In genomic region chr5:141240841-141241543, GRCm38 (mm10) we compare ENCODE assay signal across 8 mouse cellular contexts. TPM values are rescaled to one million over a fixed set of nuclear protein-coding genes. Genes with fewer than 3 reads are reported as not detected.
A peak's percentile ranks its signal among the peaks of the same experiment; 100 is the strongest.
DNase-seq lines count a peak whose midpoint lies in the region; ATAC-seq and TF ChIP-seq lines count a peak whose summit lies in the region.

Gene Sdk1, plus strand, starts transcription at chr5:141241490.

- H3K4me1 ChIP-seq in embryonic fibroblast, embryonic 13.5 days (ENCODE audit: control insufficient read depth, insufficient read depth, low read length): peaks cover 8% of the 10 kb centered on the region; the same call in 1 of the 2 replicates
- peaks cover 28% of the 10 kb centered on the region for H3K4me1 ChIP-seq in heart, embryonic 11.5 days (ENCODE audit: control insufficient read depth, insufficient read depth, low read length)
- H3K4me1 ChIP-seq in kidney, embryonic 15.5 days: peaks cover 38% of the 10 kb centered on the region
- peaks cover 43% of the 10 kb centered on the region for H3K4me1 ChIP-seq in limb, embryonic 15.5 days
- H3K4me1 ChIP-seq in midbrain, postnatal 0 days (ENCODE audit: insufficient read depth, low read length): no peaks in the 10 kb centered on the region

- no peaks in the 10 kb centered on the region for H3K9me3 ChIP-seq in heart, embryonic 11.5 days (replicated peaks; ENCODE audit: control insufficient read depth, low read length)
- H3K9me3 ChIP-seq in kidney, embryonic 15.5 days (replicated peaks): no peaks in the 10 kb centered on the region
- no peaks in the 10 kb centered on the region for H3K9me3 ChIP-seq in limb, embryonic 15.5 days
- no peaks in the 10 kb centered on the region for H3K9me3 ChIP-seq in midbrain, postnatal 0 days (ENCODE audit: low read length)

- peak; percentile 64 to 70 for DNase-seq in monocyte, adult 2 months (ENCODE audit: low read depth in 1 of 2, low spot score in 2 of 2)
- peak; percentile 97 for DNase-seq in midbrain, postnatal 0 days (ENCODE audit: low spot score)
- peak; percentile 66 to 81 for DNase-seq in spleen, postnatal 14 days (ENCODE audit: low spot score in 2 of 2)

- peaks cover 12% of the 10 kb centered on the region for H3K27me3 ChIP-seq in heart, embryonic 11.5 days (ENCODE audit: control insufficient read depth, insufficient read depth, low read length)
- peaks cover 61% of the 10 kb centered on the region for H3K27me3 ChIP-seq in kidney, embryonic 15.5 days
- peaks cover 32% of the 10 kb centered on the region for H3K27me3 ChIP-seq in limb, embryonic 15.5 days
- H3K27me3 ChIP-seq in midbrain, postnatal 0 days (ENCODE audit: insufficient read depth, low read length): peaks cover 4% of the 10 kb centered on the region; the same call in 1 of the 2 replicates

- no peak within 1 kb of the TSS for H3K27ac ChIP-seq in embryonic fibroblast, embryonic 13.5 days (ENCODE audit: insufficient read depth, low read length)
- H3K27ac ChIP-seq in heart, embryonic 11.5 days (ENCODE audit: low read depth, low read length): peak within 1 kb of the TSS; percentile 54; the same call in 1 of the 2 replicates
- peak within 1 kb of the TSS; percentile 58 for H3K27ac ChIP-seq in kidney, embryonic 15.5 days
- peak within 1 kb of the TSS; percentile 74 for H3K27ac ChIP-seq in limb, embryonic 15.5 days
- H3K27ac ChIP-seq in midbrain, postnatal 0 days (ENCODE audit: low read depth, low read length): no peak within 1 kb of the TSS

- no peak for ATAC-seq in monocyte, adult 5-6 weeks (replicated peaks; ENCODE audit: insufficient number of reproducible peaks, low FRiP score, low TSS enrichment, poor library complexity, severe bottlenecking)
- peak; percentile 88 for ATAC-seq in heart, embryonic 11.5 days (replicated peaks; ENCODE audit: insufficient number of reproducible peaks, low FRiP score, low TSS enrichment)
- ATAC-seq in kidney, embryonic 15.5 days (replicated peaks; ENCODE audit: low FRiP score): peak; percentile 96
- peak; percentile 93 for ATAC-seq in limb, embryonic 15.5 days (ENCODE audit: insufficient number of reproducible peaks, low FRiP score, low TSS enrichment, low read depth)
- peak; percentile 94 for ATAC-seq in midbrain, postnatal 0 days (ENCODE audit: low FRiP score)

- H3K4me3 ChIP-seq in embryonic fibroblast, embryonic 13.5 days (ENCODE audit: insufficient read depth, low read length): peak within 1 kb of the TSS; percentile 58
- peak within 1 kb of the TSS; percentile 78 for H3K4me3 ChIP-seq in heart, embryonic 11.5 days (ENCODE audit: low read depth, low read length)
- peak within 1 kb of the TSS; percentile 70 for H3K4me3 ChIP-seq in kidney, embryonic 15.5 days (replicated peaks)
- H3K4me3 ChIP-seq in limb, embryonic 15.5 days: peak within 1 kb of the TSS; percentile 67
- peak within 1 kb of the TSS; percentile 71 for H3K4me3 ChIP-seq in midbrain, postnatal 0 days (ENCODE audit: low read depth, low read length)

- peak within 1 kb of the TSS; percentile 95 for H3K4me2 ChIP-seq in heart, embryonic 11.5 days
- H3K4me2 ChIP-seq in kidney, embryonic 15.5 days: peak within 1 kb of the TSS; percentile 97
- H3K4me2 ChIP-seq in limb, embryonic 15.5 days: peak within 1 kb of the TSS; percentile 96
- peak within 1 kb of the TSS; percentile 75 for H3K4me2 ChIP-seq in midbrain, postnatal 0 days (ENCODE audit: low read depth, low read length, poor library complexity, severe bottlenecking)

- H3K9ac ChIP-seq in heart, embryonic 11.5 days (ENCODE audit: low read depth, low read length): peak within 1 kb of the TSS; percentile 83
- H3K9ac ChIP-seq in kidney, embryonic 15.5 days: peak within 1 kb of the TSS; percentile 60
- peak within 1 kb of the TSS; percentile 76 for H3K9ac ChIP-seq in limb, embryonic 15.5 days
- peak within 1 kb of the TSS; percentile 64 for H3K9ac ChIP-seq in midbrain, postnatal 0 days (replicated peaks; ENCODE audit: low read length, poor library complexity, severe bottlenecking)

- H3K36me3 ChIP-seq in heart, embryonic 11.5 days (ENCODE audit: control insufficient read depth, insufficient read depth, low read length): no peaks in the 10 kb centered on the region
- no peaks in the 10 kb centered on the region for H3K36me3 ChIP-seq in kidney, embryonic 15.5 days
- no peaks in the 10 kb centered on the region for H3K36me3 ChIP-seq in limb, embryonic 15.5 days
- no peaks in the 10 kb centered on the region for H3K36me3 ChIP-seq in midbrain, postnatal 0 days (ENCODE audit: insufficient read depth, low read length)

- WGBS in heart, embryonic 11.5 days (ENCODE audit: insufficient replicate concordance): under 1% methylated on average over 58 of the region's 77 CpGs
- WGBS in kidney, embryonic 15.5 days: under 1% methylated on average over 67 of the region's 77 CpGs
- under 1% methylated on average over 48 of the region's 77 CpGs for WGBS in limb, embryonic 15.5 days
- 0% methylated on average over 67 of the region's 77 CpGs for WGBS in midbrain, postnatal 0 days

- no peak for TF ChIP-seq POLR2A in embryonic fibroblast, embryonic 13.5 days (IDR thresholded peaks at IDR 0.05; ENCODE audit: low read depth, low read length)

- TF ChIP-seq CTCF in embryonic fibroblast, embryonic 13.5 days (IDR thresholded peaks at IDR 0.05; ENCODE audit: borderline replicate concordance, insufficient read depth, low read length): no peak
- TF ChIP-seq CTCF in midbrain, postnatal 0 days (IDR thresholded peaks at IDR 0.05): peak; percentile 76

RNA-seq across cellular contexts. Expression of gene Sdk1, which starts in this region (rescaled TPM):
- not detected in 3 replicates for total RNA-seq in monocyte, adult 5-6 weeks (2017)
- 5.0 and 6.7 TPM in 2 replicates for polyA plus RNA-seq in embryonic fibroblast, embryonic 13.5 days (2011; ENCODE audit: insufficient read length, low read depth, missing spikeins)
- polyA plus RNA-seq in heart, embryonic 11.5 days (2014; fragmentation: Nextera tagmentation; extraction: Ambion mirVana): 1.9 and 3.1 TPM in 2 replicates
- polyA plus RNA-seq in kidney, embryonic 15.5 days (2015; fragmentation: Nextera tagmentation; extraction: Ambion mirVana): 2.6 and 3.3 TPM in 2 replicates
- 1.7 and 1.9 TPM in 2 replicates for polyA plus RNA-seq in limb, embryonic 15.5 days (2015; fragmentation: Nextera tagmentation; extraction: Ambion mirVana)
- 24.0 and 26.7 TPM in 2 replicates for total RNA-seq in midbrain, postnatal 0 days (2014; rRNA removed)
- 2.2 and 2.6 TPM in 2 replicates for polyA plus RNA-seq in midbrain, postnatal 0 days (2015; fragmentation: Nextera tagmentation; extraction: Ambion mirVana)

Comparison
In these comparisons a context has a peak if more than half of its experiments do, and no peak if none do; other contexts are left out.
1. RNA of gene Sdk1 (total RNA-seq): 24.0 to 26.7 TPM in midbrain, postnatal 0 days; not detected in monocyte, adult 5-6 weeks; every median in the first group is over 10 times any median in the second.
2. H3K27ac ChIP-seq: peak in heart, embryonic 11.5 days (single experiment), kidney, embryonic 15.5 days (single experiment) and limb, embryonic 15.5 days (single experiment); none in embryonic fibroblast, embryonic 13.5 days (single experiment) and midbrain, postnatal 0 days (single experiment).
3. Peak in every context shown above with its lines, with median percentiles within 50 percentile points of each other: DNase-seq, H3K4me3 ChIP-seq, H3K4me2 ChIP-seq and H3K9ac ChIP-seq.